Mouse (Mus musculus): ENCODE data around the gene Pus7. TPM values are rescaled to one million over a fixed set of nuclear protein-coding genes. Genes with fewer than 3 reads are reported as not detected.

The Pus7 gene
- 10 to 100 TPM; 16.1 to 20.3 TPM for total RNA-seq (2021)

GRCm38 (mm10) chr5:23782931-23783877 is at the start of gene Pus7:
Gene Pus7, minus strand, starts transcription at chr5:23783711.
- intact Hi-C loops (cut with DNase I): no loop called here

GRCm38 (mm10) chr5:23830897-23831752 is 47.6 kb upstream of the Pus7 start:
- intact Hi-C loops (cut with DNase I): no loop called here
- DNase-seq (ENCODE audit: low spot score in 2 of 2): peak; percentile 17 to 25

More at GRCm38 (mm10) chr5:23782931-23783877, at the start of gene Pus7:
- peak; percentile 77 to 86 for DNase-seq (ENCODE audit: low spot score in 2 of 2)

GRCm38 (mm10) chr5:23826321-23827004 is 43.0 kb upstream of the Pus7 start:
- intact Hi-C loops (cut with DNase I): no loop called here
- DNase-seq (ENCODE audit: low spot score in 2 of 2): peak; percentile 17 to 20

GRCm38 (mm10) chr5:23824171-23824733 is 40.7 kb upstream of the Pus7 start:
- DNase-seq (ENCODE audit: low spot score in 2 of 2): no peak
- intact Hi-C loops (cut with DNase I): no loop called here

GRCm38 (mm10) chr5:23822306-23822705 is 38.8 kb upstream of the Pus7 start:
- intact Hi-C loops (cut with DNase I): no loop called here

GRCm38 (mm10) chr5:23816681-23817080 is 33.2 kb upstream of the Pus7 start:
- DNase-seq (ENCODE audit: low spot score in 2 of 2): no peak
- intact Hi-C loops (cut with DNase I): no loop called here

More at GRCm38 (mm10) chr5:23822306-23822705, 38.8 kb upstream of the Pus7 start:
- peak in 1 of 2 experiments; percentile 5 for DNase-seq (ENCODE audit: low spot score in 2 of 2)

GRCm38 (mm10) chr5:23814841-23815240 is 31.3 kb upstream of the Pus7 start:
- no peak for DNase-seq (ENCODE audit: low spot score in 2 of 2)
- intact Hi-C loops (cut with DNase I): no loop called here

GRCm38 (mm10) chr5:23792726-23793125 is 9.2 kb upstream of the Pus7 start:
- intact Hi-C loops (cut with DNase I): no loop called here

GRCm38 (mm10) chr5:23789078-23789612 is 5.6 kb upstream of the Pus7 start:
- intact Hi-C loops (cut with DNase I): no loop called here

More at GRCm38 (mm10) chr5:23792726-23793125, 9.2 kb upstream of the Pus7 start:
- DNase-seq (ENCODE audit: low spot score in 2 of 2): no peak

GRCm38 (mm10) chr5:23788390-23788830 is 4.9 kb upstream of the Pus7 start:
- no peak for DNase-seq (ENCODE audit: low spot score in 2 of 2)
- intact Hi-C loops (cut with DNase I): no loop called here

More at GRCm38 (mm10) chr5:23789078-23789612, 5.6 kb upstream of the Pus7 start:
- no peak for DNase-seq (ENCODE audit: low spot score in 2 of 2)

- intact Hi-C loops (cut with DNase I): no loop called here
- peak; percentile 93 to 94 for DNase-seq (ENCODE audit: low spot score in 2 of 2)
These were observed 4.3 kb upstream of the Pus7 start, which contains the start of gene Rint1 for GRCm38 (mm10) chr5:23787536-23788389. Gene Rint1, plus strand, starts transcription at chr5:23787711.

- no peak for DNase-seq (ENCODE audit: low spot score in 2 of 2)
- intact Hi-C loops (cut with DNase I): no loop called here
These were observed 1.3 kb downstream of the Pus7 start for GRCm38 (mm10) chr5:23782051-23782810.

GRCm38 (mm10) chr5:23781172-23781571 is 2.3 kb downstream of the Pus7 start:
- DNase-seq (ENCODE audit: low spot score in 2 of 2): no peak
- intact Hi-C loops (cut with DNase I): no loop called here

GRCm38 (mm10) chr5:23780516-23780915 is 3.0 kb downstream of the Pus7 start:
- intact Hi-C loops (cut with DNase I): no loop called here
- no peak for DNase-seq (ENCODE audit: low spot score in 2 of 2)

- no peak for DNase-seq (ENCODE audit: low spot score in 2 of 2)
- intact Hi-C loops (cut with DNase I): no loop called here
These were observed 9.3 kb downstream of the Pus7 start for GRCm38 (mm10) chr5:23774186-23774585.

GRCm38 (mm10) chr5:23771105-23771504 is 12.4 kb downstream of the Pus7 start:
- DNase-seq (ENCODE audit: low spot score in 2 of 2): no peak

GRCm38 (mm10) chr5:23764557-23764956 is 19.0 kb downstream of the Pus7 start:
- intact Hi-C loops (cut with DNase I): no loop called here
- peak; percentile 55 to 58 for DNase-seq (ENCODE audit: low spot score in 2 of 2)

More at GRCm38 (mm10) chr5:23771105-23771504, 12.4 kb downstream of the Pus7 start:
- intact Hi-C loops (cut with DNase I): no loop called here
